Mouse (Mus musculus): ENCODE data around the gene Gabbr1. TPM values are rescaled to one million over a fixed set of nuclear protein-coding genes. Genes with fewer than 3 reads are reported as not detected.

Gene Gabbr1
- polyA plus RNA-seq, 1 experiment = 135 TPM

GRCm38 (mm10) chr17:37039127-37039894 is 6.5 kb upstream of the Gabbr1 start:
- Histone ChIP-seq H3K27ac (ENCODE audit: control insufficient read depth, insufficient read depth, low read length) (no peak overlapping the region), H3K4me1 (replicated peaks; ENCODE audit: control insufficient read depth, insufficient read depth, low read length) (no peaks in the 10 kb centered on the region), H3K27me3 (ENCODE audit: control insufficient read depth, insufficient read depth, low read length) (no peaks in the 10 kb centered on the region), H3K36me3 (ENCODE audit: control insufficient read depth, insufficient read depth, low read length) (no peaks in the 10 kb centered on the region), H3K4me3 (ENCODE audit: control insufficient read depth, insufficient read depth, low read length) (no peak overlapping the region)
- DNase-seq = no peak
- WGBS = 88% methylated on average over 2 of the region's 2 CpGs
- no peak for TF ChIP-seq POLR2A (IDR thresholded peaks at IDR 0.05; ENCODE audit: control insufficient read depth, extremely low read depth, insufficient read depth, low read length, poor library complexity)
- TF ChIP-seq CTCF (IDR thresholded peaks at IDR 0.05; ENCODE audit: borderline replicate concordance, control insufficient read depth, extremely low read depth, insufficient read depth, low read length, poor library complexity) = no peak

GRCm38 (mm10) chr17:37044651-37045244 is 1.0 kb upstream of the Gabbr1 start:
- WGBS = 41% methylated on average over 7 of the region's 7 CpGs
- no peak for TF ChIP-seq CTCF (IDR thresholded peaks at IDR 0.05; ENCODE audit: borderline replicate concordance, control insufficient read depth, extremely low read depth, insufficient read depth, low read length, poor library complexity)
- H3K4me3 ChIP-seq (ENCODE audit: control insufficient read depth, insufficient read depth, low read length) = no peak overlapping the region
- peaks cover 3% of the 10 kb centered on the region; the same call in 1 of the 2 replicates for H3K27me3 ChIP-seq (ENCODE audit: control insufficient read depth, insufficient read depth, low read length)
- no peak for DNase-seq
- H3K36me3 ChIP-seq (ENCODE audit: control insufficient read depth, insufficient read depth, low read length) = no peaks in the 10 kb centered on the region
- no peak overlapping the region for H3K27ac ChIP-seq (ENCODE audit: control insufficient read depth, insufficient read depth, low read length)
- H3K4me1 ChIP-seq (replicated peaks; ENCODE audit: control insufficient read depth, insufficient read depth, low read length) = peaks cover 22% of the 10 kb centered on the region

GRCm38 (mm10) chr17:37046312-37047112 is 746 bp downstream of the Gabbr1 start:
- peak overlapping the region; percentile 88 for H3K4me3 ChIP-seq (ENCODE audit: control insufficient read depth, insufficient read depth, low read length)
- no peaks in the 10 kb centered on the region for H3K36me3 ChIP-seq (ENCODE audit: control insufficient read depth, insufficient read depth, low read length)
- WGBS = under 1% methylated on average over 56 of the region's 58 CpGs
- peaks cover 30% of the 10 kb centered on the region for H3K4me1 ChIP-seq (replicated peaks; ENCODE audit: control insufficient read depth, insufficient read depth, low read length)
- peak overlapping the region; percentile 54 for H3K27ac ChIP-seq (ENCODE audit: control insufficient read depth, insufficient read depth, low read length)
- TF ChIP-seq POLR2A (IDR thresholded peaks at IDR 0.05; ENCODE audit: control insufficient read depth, extremely low read depth, insufficient read depth, low read length, poor library complexity) (no peak), CTCF (IDR thresholded peaks at IDR 0.05; ENCODE audit: borderline replicate concordance, control insufficient read depth, extremely low read depth, insufficient read depth, low read length, poor library complexity) (no peak)
- H3K27me3 ChIP-seq (ENCODE audit: control insufficient read depth, insufficient read depth, low read length) = peaks cover 7% of the 10 kb centered on the region
- DNase-seq = peak; percentile 76

GRCm38 (mm10) chr17:37047332-37047976 is 1.7 kb downstream of the Gabbr1 start:
- TF ChIP-seq POLR2A (IDR thresholded peaks at IDR 0.05; ENCODE audit: control insufficient read depth, extremely low read depth, insufficient read depth, low read length, poor library complexity) = no peak
- TF ChIP-seq CTCF (IDR thresholded peaks at IDR 0.05; ENCODE audit: borderline replicate concordance, control insufficient read depth, extremely low read depth, insufficient read depth, low read length, poor library complexity) = no peak
- 89% methylated on average over 19 of the region's 19 CpGs for WGBS
- Histone ChIP-seq H3K27ac (ENCODE audit: control insufficient read depth, insufficient read depth, low read length) (no peak overlapping the region), H3K4me3 (ENCODE audit: control insufficient read depth, insufficient read depth, low read length) (no peak overlapping the region), H3K36me3 (ENCODE audit: control insufficient read depth, insufficient read depth, low read length) (no peaks in the 10 kb centered on the region), H3K4me1 (replicated peaks; ENCODE audit: control insufficient read depth, insufficient read depth, low read length) (peaks cover 30% of the 10 kb centered on the region), H3K27me3 (ENCODE audit: control insufficient read depth, insufficient read depth, low read length) (peaks cover 7% of the 10 kb centered on the region)
- peak; percentile 19 for DNase-seq

GRCm38 (mm10) chr17:37047981-37048380 is 2.2 kb downstream of the Gabbr1 start:
- H3K27me3 ChIP-seq (ENCODE audit: control insufficient read depth, insufficient read depth, low read length) = peaks cover 7% of the 10 kb centered on the region
- DNase-seq = no peak
- H3K27ac ChIP-seq (ENCODE audit: control insufficient read depth, insufficient read depth, low read length) = no peak overlapping the region
- no peak for TF ChIP-seq CTCF (IDR thresholded peaks at IDR 0.05; ENCODE audit: borderline replicate concordance, control insufficient read depth, extremely low read depth, insufficient read depth, low read length, poor library complexity)
- WGBS = 51% methylated on average over 3 of the region's 3 CpGs
- H3K4me1 ChIP-seq (replicated peaks; ENCODE audit: control insufficient read depth, insufficient read depth, low read length) = peaks cover 30% of the 10 kb centered on the region
- no peak overlapping the region for H3K4me3 ChIP-seq (ENCODE audit: control insufficient read depth, insufficient read depth, low read length)
- no peaks in the 10 kb centered on the region for H3K36me3 ChIP-seq (ENCODE audit: control insufficient read depth, insufficient read depth, low read length)

GRCm38 (mm10) chr17:37048383-37048782 is 2.6 kb downstream of the Gabbr1 start:
- DNase-seq = peak; percentile 10
- Histone ChIP-seq H3K36me3 (ENCODE audit: control insufficient read depth, insufficient read depth, low read length) (no peaks in the 10 kb centered on the region), H3K4me3 (ENCODE audit: control insufficient read depth, insufficient read depth, low read length) (no peak overlapping the region), H3K27ac (ENCODE audit: control insufficient read depth, insufficient read depth, low read length) (no peak overlapping the region), H3K27me3 (ENCODE audit: control insufficient read depth, insufficient read depth, low read length) (peaks cover 7% of the 10 kb centered on the region), H3K4me1 (replicated peaks; ENCODE audit: control insufficient read depth, insufficient read depth, low read length) (peaks cover 30% of the 10 kb centered on the region)
- no peak for TF ChIP-seq POLR2A (IDR thresholded peaks at IDR 0.05; ENCODE audit: control insufficient read depth, extremely low read depth, insufficient read depth, low read length, poor library complexity)
- no peak for TF ChIP-seq CTCF (IDR thresholded peaks at IDR 0.05; ENCODE audit: borderline replicate concordance, control insufficient read depth, extremely low read depth, insufficient read depth, low read length, poor library complexity)
- WGBS = 91% methylated on average over 7 of the region's 7 CpGs

All from thymus, adult 2 months (tissue).